Mouse (Mus musculus) ZHBTc4 (cell line): ENCODE results near the gene Mob4.

Source experiments
- DNase-seq: peaks from one replicate; pipeline ENCODE4 v3.0.0-alpha.2; 2011; ENCODE audit warnings: low read depth, low spot score

Mob4 gene

DNA sequence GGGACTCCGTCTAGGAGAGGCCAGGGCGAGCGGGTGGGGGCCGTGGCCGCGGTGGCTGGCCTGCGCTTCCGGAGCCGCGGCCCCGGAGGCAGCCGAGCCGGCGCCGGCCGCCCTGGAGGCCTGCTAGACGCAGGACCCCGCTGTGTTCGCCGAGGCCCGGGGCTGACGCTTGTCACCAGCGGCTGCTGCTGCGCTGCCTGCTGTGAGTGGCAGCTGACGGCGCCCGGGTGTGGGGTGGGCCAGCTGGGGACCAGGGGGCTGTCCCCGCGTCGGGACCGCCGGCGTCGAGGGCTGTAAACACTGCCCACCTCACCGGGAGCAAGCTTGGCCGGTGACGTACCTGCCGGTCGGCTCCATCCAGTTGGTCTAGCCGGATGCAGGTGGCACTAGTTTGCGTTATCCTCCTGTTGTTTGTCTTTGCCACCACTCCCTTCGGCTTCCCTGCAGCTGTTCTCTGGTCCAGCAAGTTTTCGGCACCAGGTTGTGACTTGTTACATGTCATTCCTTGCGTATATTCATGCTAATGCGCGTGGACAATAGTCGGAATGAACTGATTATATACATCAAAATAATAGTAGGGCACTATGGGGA, 488 bp downstream of the Mob4 start:
- peak; percentile 73 for DNase-seq

DNA sequence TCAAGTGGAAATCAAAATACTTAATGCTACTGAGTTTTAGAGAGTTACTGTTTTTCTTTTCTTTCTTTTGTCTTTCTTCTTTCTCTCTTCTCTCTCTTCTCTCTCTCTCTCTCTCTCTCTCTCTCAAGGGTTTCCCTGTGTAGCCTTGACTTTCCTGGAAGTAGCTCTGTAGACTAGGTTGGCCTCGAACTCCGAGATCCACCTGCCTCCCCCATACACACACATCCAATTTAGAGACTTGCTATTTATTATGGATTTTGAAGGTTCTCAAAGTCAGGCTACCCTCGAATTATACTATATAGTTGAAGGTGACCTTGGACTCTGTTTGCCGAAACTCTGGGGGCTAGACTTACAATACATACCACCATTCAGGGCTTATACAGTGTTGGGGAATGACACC, 1.3 kb downstream of the Mob4 start:
- no peak for DNase-seq

DNA sequence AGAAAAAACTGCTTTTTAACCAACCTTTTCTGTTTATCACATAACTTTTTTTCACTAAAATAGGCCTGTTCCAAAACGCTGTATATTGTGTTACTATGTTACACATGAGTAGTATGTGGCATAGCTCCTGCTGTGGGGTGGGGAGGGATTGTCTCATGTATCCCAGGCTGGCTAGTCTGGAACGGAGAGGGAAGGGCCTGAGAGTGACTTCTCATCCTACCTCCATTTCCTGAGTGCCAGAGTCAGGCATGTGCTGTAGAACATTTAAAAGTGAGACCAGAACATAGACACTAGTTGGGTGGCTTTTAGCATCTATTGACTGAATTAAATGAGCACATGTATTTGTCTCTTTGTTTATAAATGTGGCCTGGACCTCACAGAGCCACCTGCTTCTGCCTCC, 2.1 kb downstream of the Mob4 start:
- no peak for DNase-seq

DNA sequence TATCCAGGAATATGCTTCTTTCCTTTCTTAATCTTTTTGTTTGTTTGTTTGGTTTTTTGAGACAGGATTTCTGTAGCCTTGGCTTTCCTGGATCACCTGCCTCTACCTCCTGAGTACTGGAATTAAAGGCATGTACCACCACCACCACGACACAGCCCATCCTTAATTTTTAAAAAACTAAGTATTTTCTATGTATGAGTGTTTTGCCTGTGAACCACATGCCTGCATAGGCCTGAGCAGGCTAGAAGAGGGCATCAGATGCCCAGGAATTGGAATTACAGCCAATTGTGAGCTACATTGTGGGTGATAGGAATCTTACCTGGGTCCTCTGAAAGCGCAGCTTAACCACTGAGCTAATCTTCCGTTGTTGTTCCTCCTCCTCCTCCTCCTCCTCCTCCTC, 3.3 kb downstream of the Mob4 start:
- DNase-seq = no peak

DNA sequence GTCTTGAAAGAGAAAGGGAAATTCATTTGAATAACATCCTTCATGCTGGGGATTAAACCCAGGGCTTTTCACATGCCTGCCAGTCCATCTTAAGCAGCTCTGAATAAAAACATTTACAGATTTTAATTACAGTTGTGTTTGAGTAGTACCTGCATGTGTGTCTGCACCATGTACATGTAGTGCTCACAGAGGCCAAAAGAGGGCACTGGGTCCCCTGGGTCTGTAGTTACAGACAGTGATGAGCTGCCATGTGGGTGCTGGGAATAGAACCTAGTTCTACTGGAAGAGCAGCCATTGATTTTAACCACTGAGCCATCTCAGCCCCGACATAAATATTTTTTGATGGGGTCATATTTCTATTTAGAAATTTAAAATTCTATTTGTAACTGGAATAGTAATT, 4.8 kb downstream of the Mob4 start:
- DNase-seq = peak; percentile 63

DNA sequence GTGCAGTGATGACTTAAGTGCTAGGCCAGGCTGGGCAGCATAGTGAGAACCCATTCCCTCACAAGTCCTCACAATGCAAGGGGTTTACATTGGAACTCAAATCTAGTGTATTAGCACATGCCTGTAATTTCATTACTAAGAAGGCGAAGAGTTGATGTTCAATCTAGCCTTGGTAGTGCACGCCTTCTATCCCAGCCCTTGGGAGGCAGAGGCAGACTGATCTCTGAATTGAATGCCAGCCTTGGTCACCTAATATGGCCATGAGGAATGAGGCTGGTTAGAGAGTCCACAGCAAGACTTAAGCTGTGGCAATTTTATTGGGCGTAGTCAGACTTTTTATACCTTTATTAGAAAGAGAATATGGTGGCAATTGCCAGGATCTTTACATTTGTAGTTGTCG, 13.3 kb downstream of the Mob4 start:
- no peak for DNase-seq

DNA sequence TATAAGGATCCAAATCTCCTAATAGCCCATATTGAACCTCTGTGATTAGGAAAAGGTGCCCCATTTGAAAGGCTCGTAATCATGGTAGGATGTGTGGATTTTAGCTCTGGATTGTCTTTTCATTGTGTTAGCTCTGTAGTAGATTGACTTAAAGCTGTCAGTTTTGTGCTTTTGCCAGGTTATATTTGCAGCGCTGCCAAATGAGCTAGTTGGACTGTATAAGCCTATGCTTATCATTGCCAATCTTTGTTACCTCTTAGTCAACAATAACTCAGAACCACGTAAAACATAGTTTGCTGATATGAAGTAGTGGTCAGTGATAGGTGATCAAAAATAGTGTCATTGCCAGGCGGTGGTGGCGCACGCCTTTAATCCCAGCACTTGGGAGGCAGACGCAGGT, 14.5 kb downstream of the Mob4 start:
- DNase-seq = no peak

DNA sequence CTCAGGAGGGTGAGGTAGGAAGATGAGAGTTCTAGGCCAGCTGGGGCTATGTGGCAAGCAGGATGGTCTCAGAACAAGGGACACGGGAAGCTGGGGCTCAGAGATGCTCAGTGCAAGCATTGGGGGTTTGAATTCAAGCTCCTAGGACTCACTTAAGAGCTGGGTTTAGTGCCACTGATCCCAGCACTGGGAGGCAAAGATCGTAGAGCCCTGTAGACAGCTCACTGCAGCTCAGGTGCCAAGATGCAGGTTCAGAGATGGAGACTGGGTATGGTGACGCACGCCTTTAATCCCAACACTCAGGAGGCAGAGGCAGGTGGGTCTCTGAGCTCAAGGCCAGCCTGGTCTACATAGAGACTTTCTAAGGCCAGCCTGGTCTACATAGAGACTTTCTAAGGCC, 26.3 kb downstream of the Mob4 start:
- DNase-seq = no peak

DNA sequence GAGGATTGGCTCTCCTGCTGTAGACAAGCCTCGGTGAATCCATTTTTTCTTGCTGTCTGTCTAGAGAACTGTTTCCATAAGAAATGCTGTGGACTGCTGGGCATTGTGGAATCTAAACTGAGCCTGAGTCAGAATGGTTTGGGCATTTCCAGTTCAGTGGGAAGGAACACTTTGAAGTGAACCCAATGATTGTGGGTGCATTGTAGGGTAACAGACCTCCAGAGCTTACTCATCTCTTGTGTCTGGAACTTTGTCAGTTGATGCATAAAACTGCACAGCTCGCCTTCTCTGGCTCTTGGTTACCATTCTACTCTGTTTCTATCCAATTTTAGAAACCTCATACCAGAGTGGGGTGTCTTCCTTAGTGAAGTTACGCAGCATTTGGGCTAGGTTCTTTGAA, 27.2 kb downstream of the Mob4 start:
- DNase-seq = no peak

DNA sequence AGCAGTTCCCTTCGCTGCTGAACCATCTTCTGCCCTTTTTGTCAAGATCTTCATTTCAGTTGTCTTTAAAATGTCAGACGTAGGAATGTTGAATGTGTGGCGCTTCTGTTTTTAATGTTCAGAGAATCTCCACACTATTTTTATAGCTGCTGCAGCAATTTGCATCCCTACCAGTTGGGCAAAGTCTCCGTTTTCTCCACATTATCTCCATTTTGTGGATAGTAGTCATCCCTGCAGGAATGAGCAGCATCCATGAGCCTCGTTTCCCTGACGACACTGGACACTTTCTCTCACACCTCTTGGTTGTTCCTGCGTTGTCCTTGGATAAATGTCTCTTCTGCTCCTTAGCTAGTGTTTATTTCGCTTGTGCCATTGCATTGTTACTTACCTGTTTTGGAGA, 27.8 kb downstream of the Mob4 start:
- no peak for DNase-seq

DNA sequence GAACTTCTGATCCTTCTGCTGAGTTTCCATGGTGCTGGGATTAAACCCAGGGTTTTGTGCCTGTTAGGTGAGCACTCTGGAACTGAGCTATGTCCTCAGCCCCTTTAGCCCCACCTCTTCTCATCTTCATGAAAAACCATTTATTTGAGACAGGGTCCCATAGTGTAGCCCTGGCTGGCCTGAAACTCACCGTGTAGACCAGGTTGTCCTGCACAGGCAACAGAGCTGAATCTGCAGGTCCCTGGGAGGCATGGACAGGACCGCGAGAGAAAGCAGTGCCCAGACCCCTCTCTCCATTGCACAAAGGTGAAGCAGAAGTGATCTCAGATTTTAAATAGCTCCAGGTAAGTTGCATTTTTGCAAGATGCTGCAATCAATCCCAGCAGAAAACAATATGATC, 29.2 kb downstream of the Mob4 start:
- DNase-seq = no peak

DNA sequence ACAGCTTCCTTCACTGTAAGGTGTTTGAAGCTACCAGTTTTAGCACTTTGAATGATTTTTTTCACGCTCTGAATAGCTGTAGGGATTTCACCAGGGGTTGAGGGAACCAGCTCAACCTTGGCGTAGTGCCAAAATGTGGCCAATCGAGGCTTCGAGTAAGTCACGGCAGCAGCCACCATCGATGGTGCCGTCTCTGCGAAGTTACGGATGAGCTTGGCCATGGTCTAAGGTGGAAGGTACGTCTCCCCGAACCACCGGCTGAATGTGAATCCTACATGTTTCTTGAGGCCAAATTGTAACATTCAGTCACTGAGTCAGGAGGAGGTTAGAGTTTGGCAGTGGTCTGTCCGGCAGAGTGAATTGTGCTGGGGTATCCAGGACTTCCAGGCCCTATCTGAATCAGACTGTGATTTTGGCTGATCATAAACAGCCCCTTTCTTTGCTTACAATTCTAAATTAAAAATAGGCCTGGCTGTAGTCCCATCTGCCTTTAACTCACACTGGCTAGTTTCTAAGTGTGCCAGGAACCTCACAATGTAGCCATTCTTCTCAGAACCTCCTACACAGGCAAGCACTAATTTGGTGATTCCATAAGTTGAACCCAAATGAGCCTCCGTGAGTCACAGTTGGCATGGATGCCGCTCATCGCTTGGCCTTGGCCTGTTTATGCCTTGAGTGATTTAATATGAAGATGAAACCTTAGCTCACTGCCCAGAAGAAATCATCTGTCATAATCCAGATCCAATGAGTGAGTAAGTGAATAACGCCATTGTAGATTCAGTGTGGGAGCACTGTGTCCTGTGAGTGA, 30.0 kb downstream of the Mob4 start:
- DNase-seq = no peak

DNA sequence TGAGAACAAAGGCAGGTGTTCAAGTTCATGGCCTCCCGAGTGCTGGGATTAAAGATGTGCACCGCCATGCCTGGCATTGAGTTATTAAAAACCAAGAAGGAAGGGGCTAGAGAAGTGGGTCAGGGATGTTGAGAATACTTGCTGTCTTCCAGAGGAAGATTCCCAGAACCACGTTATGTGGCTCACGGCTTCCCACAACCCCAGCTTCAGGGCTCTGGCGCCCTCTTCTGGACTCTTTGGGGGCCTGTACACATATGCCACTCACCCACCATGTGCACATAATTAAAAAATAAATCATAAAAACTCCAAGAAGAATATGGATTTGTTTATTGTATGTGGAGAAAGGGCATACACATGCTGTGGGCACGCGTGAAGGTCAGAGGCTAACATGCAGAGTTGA, 30.9 kb downstream of the Mob4 start:
- peak; percentile 81 for DNase-seq

DNA sequence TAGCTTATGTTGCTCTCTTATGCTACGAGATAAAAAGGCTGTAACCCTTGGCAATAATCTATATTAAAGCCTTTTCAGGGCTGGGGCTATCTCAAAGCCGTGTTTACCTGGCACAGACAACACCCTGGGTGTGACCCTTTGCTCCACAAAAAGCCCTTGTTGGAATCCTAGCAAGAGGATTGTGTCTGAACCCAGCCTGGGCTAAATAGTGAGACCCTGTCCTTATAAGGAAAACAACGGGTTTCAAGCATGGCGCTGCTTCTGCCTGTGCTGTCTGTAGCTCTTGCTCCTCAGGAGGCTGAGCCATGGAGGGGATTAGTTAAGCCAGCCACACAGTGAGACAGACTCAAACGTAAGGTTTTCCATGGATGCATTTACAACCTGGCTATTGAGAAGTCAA, 31.8 kb downstream of the Mob4 start:
- peak; percentile 28 for DNase-seq

DNA sequence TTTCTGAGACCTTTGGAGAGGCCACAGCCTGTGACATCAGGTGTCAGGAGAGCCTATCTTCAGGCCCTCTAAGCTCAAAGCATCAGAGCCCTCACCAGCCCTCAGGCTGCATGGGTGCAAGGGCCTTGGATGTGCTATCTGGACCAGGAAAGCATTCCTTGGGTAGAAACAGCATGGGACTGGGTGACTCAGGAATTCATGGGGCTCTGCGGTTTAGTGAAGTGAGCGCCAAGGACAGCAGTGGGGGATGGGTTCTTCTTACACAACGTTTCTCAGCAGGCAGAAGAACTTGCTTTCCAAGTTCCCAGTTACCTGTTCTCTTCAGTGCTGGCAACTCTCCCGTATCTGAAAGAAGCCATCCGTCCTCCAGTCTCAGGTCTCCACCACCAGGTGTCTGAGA, 33.0 kb downstream of the Mob4 start:
- DNase-seq = peak; percentile 59

DNA sequence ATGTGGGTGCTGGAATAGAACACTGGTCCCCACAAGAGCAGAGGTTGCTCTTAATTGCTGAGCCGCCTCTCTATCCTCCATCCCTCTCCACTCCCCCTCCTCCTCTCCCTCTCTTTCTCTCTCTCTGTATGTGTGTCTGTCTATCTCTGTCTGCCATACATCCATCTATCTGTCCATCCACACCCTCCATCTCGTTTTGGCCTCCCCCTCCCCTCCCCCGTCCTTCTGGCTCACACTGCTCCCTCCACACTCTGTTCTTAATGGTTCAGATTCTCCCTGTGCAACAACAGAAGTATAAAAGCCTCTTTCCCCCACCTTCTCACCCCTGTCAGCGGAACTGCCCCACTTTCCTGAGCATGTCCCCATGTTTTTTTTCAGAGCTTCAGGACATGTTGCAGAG, 36.5 kb downstream of the Mob4 start:
- no peak for DNase-seq

DNA sequence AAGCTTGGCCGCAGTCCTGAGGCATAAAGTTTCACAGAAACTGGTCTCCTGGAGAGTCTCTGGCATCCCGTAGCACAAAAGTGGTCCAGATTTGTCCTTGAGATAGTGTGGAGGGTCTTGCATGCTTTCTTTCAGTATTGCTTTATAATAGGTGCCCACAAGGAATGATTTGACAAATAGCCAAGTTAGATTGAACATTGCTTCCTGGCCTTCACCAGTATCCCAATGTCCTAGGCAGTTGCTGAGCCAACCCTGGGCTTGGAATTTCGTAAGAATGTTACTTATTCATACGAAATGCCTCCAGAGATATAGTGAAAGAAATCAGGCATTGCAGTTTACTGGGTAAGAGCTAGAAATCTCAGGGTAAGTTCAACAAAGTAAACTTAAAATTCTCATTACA, 37.6 kb downstream of the Mob4 start:
- DNase-seq = no peak

DNA sequence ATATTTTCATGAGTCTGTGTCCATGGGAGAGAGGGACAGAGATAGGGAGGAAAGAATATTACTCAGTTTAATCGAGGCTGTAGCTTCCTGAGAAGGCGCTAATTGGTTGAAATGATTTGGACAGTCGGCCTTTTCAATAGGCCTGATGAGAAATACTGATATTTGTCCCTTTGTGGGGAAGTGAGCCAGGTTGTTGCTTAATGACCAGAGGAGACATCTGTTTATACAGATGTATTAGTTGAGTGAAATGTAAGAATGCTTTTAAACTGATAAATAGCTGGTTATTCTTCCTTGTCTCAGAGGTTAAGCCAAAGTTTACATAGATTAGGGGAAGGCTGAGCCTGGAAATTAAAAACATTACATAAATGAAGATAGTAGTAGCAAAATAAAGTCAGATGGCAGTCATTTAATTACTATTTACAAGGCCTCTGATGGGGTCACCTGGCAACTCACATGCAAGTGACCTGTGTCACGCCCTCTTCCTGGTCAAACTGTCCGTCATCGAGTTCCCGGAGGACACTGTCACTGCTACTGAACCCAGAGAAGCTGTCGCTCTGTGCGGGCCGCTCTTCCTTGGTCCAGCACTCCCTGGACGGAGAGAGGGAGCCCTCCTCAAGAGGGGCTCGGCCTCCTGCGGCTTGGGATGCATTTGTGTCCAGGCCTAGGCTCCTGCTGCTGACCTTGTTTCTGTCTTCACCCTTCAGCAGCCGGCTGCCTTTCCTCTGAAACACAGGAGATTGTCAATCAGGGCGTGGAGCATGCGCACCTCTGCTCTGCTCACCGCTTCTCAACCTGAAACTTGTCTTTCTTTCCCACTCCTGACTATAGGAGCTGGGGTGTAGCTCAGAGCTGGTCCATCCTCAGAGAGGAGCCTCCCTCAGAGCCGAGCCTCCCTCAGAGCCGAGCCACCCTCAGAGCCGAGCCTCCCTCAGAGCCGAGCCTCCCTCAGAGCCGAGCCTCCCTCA, 40.6 kb downstream of the Mob4 start:
- DNase-seq = peak; percentile 67

DNA sequence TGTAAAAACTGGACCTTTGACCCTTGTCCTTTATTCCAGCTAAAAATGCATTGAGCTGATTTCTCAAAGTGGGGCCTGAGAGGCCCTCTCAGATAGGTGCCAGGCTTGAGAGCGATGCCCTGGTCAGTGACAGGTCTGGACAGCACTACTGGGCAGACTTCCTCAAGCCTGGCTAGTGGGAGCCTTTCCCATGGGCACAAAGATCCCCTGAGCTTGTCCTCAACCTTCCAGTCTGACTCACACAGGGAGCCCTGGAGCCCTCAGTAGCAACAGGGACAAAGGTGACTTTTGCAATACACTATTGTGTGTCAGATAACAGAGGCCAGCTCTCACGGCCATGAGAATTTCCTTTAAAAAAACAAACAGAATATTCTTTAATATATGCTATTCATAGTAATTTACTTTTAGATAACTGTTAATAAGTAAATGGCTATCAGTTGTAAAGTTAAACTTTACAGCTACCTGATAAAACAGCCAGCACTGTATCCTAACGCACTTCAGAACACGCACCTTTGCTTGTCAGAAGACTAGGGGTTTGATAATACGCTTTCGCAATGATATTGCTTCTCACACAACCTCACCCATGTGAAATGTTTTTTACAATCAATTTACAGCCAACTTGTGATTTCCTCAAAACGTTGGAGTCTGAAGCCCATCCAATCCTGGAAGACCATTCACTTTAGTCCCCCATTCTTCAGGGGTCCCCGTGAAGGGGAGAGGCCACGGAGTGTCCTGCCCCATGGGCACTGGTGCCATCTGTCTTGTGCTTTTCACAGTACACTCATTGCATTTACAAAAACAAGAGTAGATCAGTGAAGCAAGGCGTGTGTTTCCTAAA, 42.9 kb downstream of the Mob4 start:
- no peak for DNase-seq

DNA sequence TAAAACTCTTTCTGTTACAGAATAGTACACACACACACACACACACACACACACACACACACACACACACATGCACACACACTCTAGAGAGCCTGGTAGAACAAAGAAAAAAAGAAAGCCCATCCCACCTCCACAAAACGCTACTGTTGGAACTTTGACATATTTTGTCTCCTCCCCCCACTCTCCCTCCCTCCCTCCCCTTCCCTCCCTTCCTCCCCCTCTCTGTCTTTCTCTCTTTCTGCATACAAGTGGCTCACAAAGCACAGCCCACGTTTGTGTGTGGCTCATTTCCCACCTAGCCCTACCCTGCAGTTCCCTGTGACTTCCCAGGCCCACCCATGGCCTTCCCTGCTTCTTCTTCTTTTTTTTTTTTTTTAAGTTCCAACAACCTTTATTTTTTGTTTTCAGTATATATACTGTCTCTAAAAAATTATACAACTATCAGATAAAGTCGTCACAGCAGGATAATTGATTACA, 43.6 kb downstream of the Mob4 start:
- DNase-seq = no peak

DNA sequence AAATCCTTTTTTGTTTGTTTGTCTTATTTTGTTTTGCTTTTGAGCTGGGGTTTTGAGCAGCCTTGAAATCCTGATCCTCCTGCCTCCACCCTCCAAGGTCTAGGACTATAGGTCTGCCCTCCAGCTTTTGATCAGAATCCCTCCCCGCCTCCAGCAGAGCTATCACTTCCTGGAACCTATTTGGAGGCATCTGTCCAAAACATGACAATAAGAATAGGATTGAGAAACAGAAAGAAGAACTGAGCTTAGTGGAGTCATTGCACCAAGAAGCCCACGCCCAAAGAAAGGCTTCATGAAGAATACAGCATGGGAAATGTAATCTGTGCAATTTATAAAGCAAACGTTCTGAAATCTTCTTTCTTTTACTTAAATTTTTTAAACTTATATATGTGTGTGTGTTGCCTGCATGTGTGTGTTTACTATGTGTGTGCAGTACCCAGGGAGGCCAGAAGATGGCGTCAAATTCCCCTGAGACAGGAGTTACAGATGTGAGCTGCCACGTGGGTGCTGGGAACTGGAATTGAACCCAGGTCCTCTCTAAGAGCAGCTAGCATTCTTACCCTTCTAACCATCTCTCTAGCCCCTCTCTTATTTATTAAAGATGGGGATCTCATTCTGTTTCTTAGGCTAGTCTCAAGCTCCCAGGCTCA, 49.0 kb downstream of the Mob4 start:
- DNase-seq = peak; percentile 70
